ENCODE assay signal across 15 mouse cellular contexts in the genomic region with DNA sequence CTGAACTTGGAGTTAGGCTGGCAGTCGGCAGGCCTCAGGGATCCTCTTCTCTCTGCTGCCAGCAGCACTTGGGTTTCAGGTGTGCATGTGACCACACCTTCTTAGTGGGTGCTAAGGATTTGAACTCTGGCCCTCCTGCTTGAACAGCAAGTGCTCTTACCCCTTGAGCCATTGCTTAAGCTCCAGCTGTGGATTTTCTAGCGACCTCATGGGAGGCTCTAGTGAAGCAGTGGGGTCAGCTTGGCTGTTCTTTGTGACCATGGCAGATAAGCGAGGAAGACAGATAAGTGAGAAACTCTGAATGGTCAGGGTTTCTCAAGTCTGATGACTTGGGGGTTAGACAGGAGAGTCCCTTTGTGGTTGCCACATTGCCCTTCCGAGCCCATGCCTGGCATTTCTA. TPM values are rescaled to one million over a fixed set of nuclear protein-coding genes. Genes with fewer than 3 reads are reported as not detected.
DNase-seq lines count a peak whose midpoint lies in the region; ATAC-seq and TF ChIP-seq lines count a peak whose summit lies in the region.
"Had no signal": no experiment of that assay in that cellular context is flagged by ENCODE, and none has a peak within 500 bp of the region (broad histone marks: within the 10 kb centered on the region; RNA-seq: fewer than 3 reads in every experiment).

No protein-coding gene starts in this region.

- H3K9ac ChIP-seq in heart, embryonic 14.5 days (ENCODE audit: low read length): no peak overlapping the region
- no peak overlapping the region for H3K9ac ChIP-seq in lung, postnatal 0 days (replicated peaks; ENCODE audit: low read depth)
- no peak overlapping the region for H3K9ac ChIP-seq in intestine, embryonic 15.5 days
- no peak overlapping the region for H3K9ac ChIP-seq in stomach, postnatal 0 days (ENCODE audit: low read length)
- H3K9ac ChIP-seq: forebrain, embryonic 15.5 days; hindbrain, embryonic 14.5 days; liver, embryonic 12.5 days; midbrain, embryonic 15.5 days had no signal

- H3K27me3 ChIP-seq in heart, embryonic 14.5 days (ENCODE audit: control insufficient read depth, insufficient read depth, low read length): no peaks in the 10 kb centered on the region
- no peaks in the 10 kb centered on the region for H3K27me3 ChIP-seq in lung, postnatal 0 days (replicated peaks; ENCODE audit: insufficient read depth, low read length)
- H3K27me3 ChIP-seq in intestine, embryonic 15.5 days (replicated peaks): no peaks in the 10 kb centered on the region
- no peaks in the 10 kb centered on the region for H3K27me3 ChIP-seq in stomach, postnatal 0 days (ENCODE audit: control insufficient read depth, insufficient read depth, low read length)
- H3K27me3 ChIP-seq: forebrain, embryonic 15.5 days; liver, embryonic 12.5 days; midbrain, embryonic 15.5 days had no signal

- TF ChIP-seq POLR2A in lung, adult 2 months (IDR thresholded peaks at IDR 0.05; ENCODE audit: borderline replicate concordance, extremely low read depth, low read depth, low read length): no peak

- ATAC-seq in heart, embryonic 14.5 days (ENCODE audit: insufficient number of reproducible peaks, insufficient read depth, low FRiP score, low read depth): no peak
- 0 out of 2 replicates have a peak, but pooled peaks have one; percentile 12 for ATAC-seq in lung, postnatal 0 days
- peak; percentile 26; the same call in 1 of the 2 replicates for ATAC-seq in intestine, embryonic 15.5 days
- ATAC-seq in stomach, postnatal 0 days (ENCODE audit: low FRiP score, low TSS enrichment): 0 out of 2 replicates have a peak, but pooled peaks have one; percentile 1
- ATAC-seq: forebrain, embryonic 15.5 days; midbrain, embryonic 15.5 days had no signal

- H3K36me3 ChIP-seq in heart, embryonic 14.5 days (ENCODE audit: control insufficient read depth, insufficient read depth, low read length): peaks cover 11% of the 10 kb centered on the region; the same call in 1 of the 2 replicates
- H3K36me3 ChIP-seq in lung, postnatal 0 days (ENCODE audit: insufficient read depth, low read length): no peaks in the 10 kb centered on the region
- no peaks in the 10 kb centered on the region for H3K36me3 ChIP-seq in intestine, embryonic 15.5 days
- no peaks in the 10 kb centered on the region for H3K36me3 ChIP-seq in stomach, postnatal 0 days (ENCODE audit: control insufficient read depth, insufficient read depth, low read length)
- H3K36me3 ChIP-seq: forebrain, embryonic 15.5 days; midbrain, embryonic 15.5 days had no signal

- H3K4me3 ChIP-seq in heart, embryonic 14.5 days (ENCODE audit: control insufficient read depth in 1 of 2, insufficient read depth in 1 of 2, low read depth in 1 of 2, low read length in 2 of 2): no peak overlapping the region
- no peak overlapping the region for H3K4me3 ChIP-seq in lung, postnatal 0 days (ENCODE audit: low read depth, low read length)
- H3K4me3 ChIP-seq in lung, adult 2 months (replicated peaks; ENCODE audit: extremely low read depth, low read depth, low read length): no peak overlapping the region
- no peak overlapping the region for H3K4me3 ChIP-seq in intestine, embryonic 15.5 days (replicated peaks)
- no peak overlapping the region for H3K4me3 ChIP-seq in stomach, postnatal 0 days (ENCODE audit: low read depth, low read length)
- H3K4me3 ChIP-seq: forebrain, embryonic 15.5 days; layer of hippocampus, adult 2 months; liver, embryonic 12.5 days; midbrain, embryonic 15.5 days had no signal

- H3K9me3 ChIP-seq in heart, embryonic 14.5 days (ENCODE audit: control insufficient read depth, low read length): no peaks in the 10 kb centered on the region
- H3K9me3 ChIP-seq in lung, postnatal 0 days (ENCODE audit: low read length): no peaks in the 10 kb centered on the region
- no peaks in the 10 kb centered on the region for H3K9me3 ChIP-seq in intestine, embryonic 15.5 days
- no peaks in the 10 kb centered on the region for H3K9me3 ChIP-seq in stomach, postnatal 0 days (ENCODE audit: control insufficient read depth, low read length)
- H3K9me3 ChIP-seq: forebrain, embryonic 15.5 days; liver, embryonic 12.5 days; midbrain, embryonic 15.5 days had no signal

- no peak overlapping the region for H3K4me2 ChIP-seq in heart, embryonic 14.5 days (ENCODE audit: low read length)
- no peak overlapping the region for H3K4me2 ChIP-seq in lung, postnatal 0 days (replicated peaks; ENCODE audit: low read depth, low read length)
- H3K4me2 ChIP-seq in intestine, embryonic 15.5 days (replicated peaks): no peak overlapping the region
- H3K4me2 ChIP-seq in stomach, postnatal 0 days (replicated peaks; ENCODE audit: low read depth): no peak overlapping the region
- H3K4me2 ChIP-seq: forebrain, embryonic 15.5 days; hindbrain, embryonic 14.5 days; liver, embryonic 12.5 days; midbrain, embryonic 15.5 days had no signal

- 45% methylated on average over 4 of the region's 4 CpGs for WGBS in heart, embryonic 14.5 days
- 66% methylated on average over 4 of the region's 4 CpGs for WGBS in lung, postnatal 0 days
- WGBS in lung, adult 2 months: 83% methylated on average over 4 of the region's 4 CpGs
- WGBS in intestine, embryonic 15.5 days: 88% methylated on average over 4 of the region's 4 CpGs
- WGBS in stomach, postnatal 0 days: 80% methylated on average over 4 of the region's 4 CpGs

- no peak for DNase-seq in heart, adult 18-20 months
- DNase-seq in lung, postnatal 0 days (ENCODE audit: low spot score): no peak
- DNase-seq in lung, adult 2 months: no peak
- DNase-seq in stomach, postnatal 0 days (ENCODE audit: low spot score): no peak
- DNase-seq in layer of hippocampus, adult 8-10 months (ENCODE audit: low spot score in 2 of 2): no peak
- DNase-seq: cerebellum, adult 9-11 months; gastrocnemius, postnatal 10 days; kidney, adult 8-10 months had no signal

- no peak for TF ChIP-seq EP300 in lung, postnatal 0 days (IDR thresholded peaks at IDR 0.05)
- no peak for TF ChIP-seq EP300 in stomach, postnatal 0 days (optimal IDR thresholded peaks at IDR 0.05)

- peaks cover 31 to 42% of the 10 kb centered on the region in 2 experiments for H3K4me1 ChIP-seq in heart, embryonic 14.5 days (ENCODE audit: control insufficient read depth in 2 of 2, insufficient read depth in 2 of 2, low read length in 2 of 2)
- peaks cover 11% of the 10 kb centered on the region; the same call in 1 of the 2 replicates for H3K4me1 ChIP-seq in lung, postnatal 0 days (ENCODE audit: insufficient read depth, low read depth, low read length)
- no peaks in the 10 kb centered on the region; the same call in 1 of the 2 replicates for H3K4me1 ChIP-seq in lung, adult 2 months (ENCODE audit: control insufficient read depth, insufficient read depth, low read length)
- peaks cover 16% of the 10 kb centered on the region for H3K4me1 ChIP-seq in intestine, embryonic 15.5 days (replicated peaks)
- 0 out of 2 replicates have a peak, but pooled peaks cover 3% of the 10 kb centered on the region for H3K4me1 ChIP-seq in stomach, postnatal 0 days (replicated peaks; ENCODE audit: control insufficient read depth, insufficient read depth)
- H3K4me1 ChIP-seq: forebrain, embryonic 15.5 days; midbrain, embryonic 15.5 days had no signal

- TF ChIP-seq CTCF in lung, postnatal 0 days (IDR thresholded peaks at IDR 0.05): no peak
- no peak for TF ChIP-seq CTCF in lung, adult 2 months (IDR thresholded peaks at IDR 0.05; ENCODE audit: insufficient read depth, low read length)
- no peak for TF ChIP-seq CTCF in stomach, postnatal 0 days (IDR thresholded peaks at IDR 0.05; ENCODE audit: low read depth)

- H3K27ac ChIP-seq in heart, embryonic 14.5 days (replicated peaks in 1 of 2; ENCODE audit: control insufficient read depth in 1 of 2, insufficient read depth in 1 of 2, low read depth in 2 of 2, low read length in 2 of 2): peak overlapping the region; percentile 16 to 62; a peak in 2 of 4 replicates
- H3K27ac ChIP-seq in lung, postnatal 0 days (ENCODE audit: low read length): no peak overlapping the region
- H3K27ac ChIP-seq in intestine, embryonic 15.5 days: peak overlapping the region; percentile 36; the same call in 1 of the 2 replicates
- H3K27ac ChIP-seq in stomach, postnatal 0 days (replicated peaks): peak overlapping the region; percentile 53
- H3K27ac ChIP-seq: forebrain, embryonic 15.5 days; hindbrain, embryonic 14.5 days; layer of hippocampus, adult 2 months; liver, embryonic 12.5 days; midbrain, embryonic 15.5 days had no signal

RNA-seq across cellular contexts. Expression of a gene that starts 55.4 kb away (rescaled TPM):
- 13.0 and 14.5 TPM in 2 replicates for polyA plus RNA-seq in heart, embryonic 14.5 days (2014; fragmentation: Nextera tagmentation; extraction: Ambion mirVana)
- total RNA-seq in heart, adult 18-20 months (2021): 10 to 100 TPM; 11.3 to 12.1 TPM
- 5.5 and 6.2 TPM in 2 replicates for polyA plus RNA-seq in lung, postnatal 0 days (2015; fragmentation: Nextera tagmentation; extraction: Ambion mirVana)
- polyA plus RNA-seq in lung, adult 2 months (2012; rRNA removed): 20.9 and 25.9 TPM in 2 replicates
- polyA plus RNA-seq in intestine, embryonic 15.5 days (2015; fragmentation: Nextera tagmentation; extraction: Ambion mirVana): 12.5 and 12.9 TPM in 2 replicates
- 5.9 and 7.6 TPM in 2 replicates for polyA plus RNA-seq in stomach, postnatal 0 days (2015; fragmentation: Nextera tagmentation; extraction: Ambion mirVana)
- 10 to 100 TPM; 10.7 to 14.7 (median 12.2) TPM for total RNA-seq in layer of hippocampus, adult 8-10 months (2022)
